Mouse (Mus musculus) CH12.LX (cell line): ENCODE results near the gene Mpst. TPM values are rescaled to one million over a fixed set of nuclear protein-coding genes. Genes with fewer than 3 reads are reported as not detected.

Experiments
- DNase-seq: peaks from one replicate; pipeline ENCODE4 v3.0.0-alpha.2; 2013; ENCODE audit errors: extremely low read depth
- H3K27ac ChIP-seq: 2 replicates; pipeline ENCODE4 v1.5.1; 2012; ENCODE audit warnings: low read depth, mild to moderate bottlenecking, control low read depth, moderate library complexity; ENCODE audit not compliant: insufficient read depth
- H3K27me3 ChIP-seq: replicated peaks from 2 replicates; pipeline ENCODE3; 2012; ENCODE audit warnings: inconsistent platforms
- H3K36me3 ChIP-seq, 2 experiments: replicated peaks in 1 of 2; 2 replicates each; pipeline versions ENCODE3 to v1.6.1; 2012; ENCODE audit warnings: inconsistent platforms in 1 of 2, low read length in 1 of 2, mild to moderate bottlenecking in 1 of 2, mixed read lengths in 1 of 2, moderate library complexity in 1 of 2; ENCODE audit not compliant: control insufficient read depth in 1 of 2, insufficient read depth in 1 of 2
- H3K4me1 ChIP-seq, 2 experiments: 2 replicates each; pipeline ENCODE4 v1.6.1; 2012; ENCODE audit warnings: inconsistent platforms in 1 of 2, moderate library complexity in 1 of 2; ENCODE audit not compliant: insufficient read depth in 2 of 2, control insufficient read depth in 1 of 2
- H3K4me2 ChIP-seq: 2 replicates; pipeline ENCODE4 v1.6.1; 2012; ENCODE audit warnings: low read depth, mild to moderate bottlenecking, control low read depth; ENCODE audit not compliant: poor library complexity, insufficient read depth, severe bottlenecking
- H3K4me3 ChIP-seq, 3 experiments: fragments of 150-350 bp in 1 of 3; sonication (generic) in 1 of 3; replicated peaks in 1 of 3; 2 replicates each; pipeline versions ENCODE3 to v1.5.1; 2011 to 2012; ENCODE audit warnings: low read depth in 2 of 3, low read length in 2 of 3, mild to moderate bottlenecking in 2 of 3, moderate library complexity in 2 of 3, control low read depth in 1 of 3, improper control_type of control experiment in 1 of 3, inconsistent platforms in 1 of 3, mixed read lengths in 1 of 3; ENCODE audit not compliant: poor library complexity in 1 of 3
- H3K79me2 ChIP-seq: replicated peaks from 2 replicates; pipeline ENCODE4 v1.6.1; 2012; ENCODE audit warnings: mild to moderate bottlenecking, moderate library complexity; ENCODE audit not compliant: control insufficient read depth, poor library complexity, insufficient read depth, severe bottlenecking; ENCODE audit errors: extremely low read depth
- H3K9ac ChIP-seq: 2 replicates; pipeline ENCODE4 v1.6.1; 2012; ENCODE audit warnings: low read depth, mild to moderate bottlenecking, control low read depth, moderate library complexity; ENCODE audit not compliant: insufficient read depth
- H3K9me3 ChIP-seq: replicated peaks from 2 replicates; pipeline ENCODE3; 2012; ENCODE audit warnings: low read length, inconsistent platforms, mixed read lengths
- CHD2 ChIP-seq: IDR thresholded peaks from 2 replicates; pipeline ENCODE4 v1.6.1; 2011; ENCODE audit warnings: low read length, improper control_type of control experiment
- ELF1 ChIP-seq: IDR thresholded peaks from 2 replicates; pipeline ENCODE4 v1.6.1; 2014; ENCODE audit warnings: low read depth, mild to moderate bottlenecking, inconsistent platforms, low read length, improper control_type of control experiment
- GABPA ChIP-seq: IDR thresholded peaks from 2 replicates; pipeline ENCODE4 v1.6.1; 2012; ENCODE audit warnings: low read depth, low read length, improper control_type of control experiment, inconsistent platforms; ENCODE audit not compliant: insufficient replicate concordance
- JUND ChIP-seq: conservative IDR thresholded peaks from 2 replicates; pipeline ENCODE4 v1.6.1; 2011; ENCODE audit warnings: low read depth, low read length, improper control_type of control experiment
- MAX ChIP-seq: IDR thresholded peaks from 2 replicates; pipeline ENCODE4 v1.6.1; 2011; ENCODE audit warnings: low read length, improper control_type of control experiment
- MXI1 ChIP-seq: IDR thresholded peaks from 2 replicates; pipeline ENCODE4 v1.6.1; 2011; ENCODE audit warnings: mild to moderate bottlenecking, low read depth, low read length, improper control_type of control experiment
- MYC ChIP-seq: IDR thresholded peaks from 2 replicates; pipeline ENCODE4 v1.6.1; 2011; ENCODE audit warnings: low read depth, mild to moderate bottlenecking, improper control_type of control experiment, low read length
- NRF1 ChIP-seq: IDR thresholded peaks from 2 replicates; pipeline ENCODE4 v1.6.1; 2014; ENCODE audit warnings: low read depth, mild to moderate bottlenecking, inconsistent platforms, low read length, improper control_type of control experiment, moderate library complexity
- POLR2A ChIP-seq: IDR thresholded peaks from 2 replicates; pipeline ENCODE4 v1.6.1; 2011; ENCODE audit warnings: low read depth, mild to moderate bottlenecking, improper control_type of control experiment, low read length
- RAD21 ChIP-seq: IDR thresholded peaks from 2 replicates; pipeline ENCODE4 v1.6.1; 2011; ENCODE audit warnings: low read depth, mild to moderate bottlenecking, low read length, improper control_type of control experiment, moderate library complexity
- RCOR1 ChIP-seq: conservative IDR thresholded peaks from 2 replicates; pipeline ENCODE4 v1.6.1; 2012; ENCODE audit warnings: low read depth, mild to moderate bottlenecking, inconsistent platforms, low read length, improper control_type of control experiment
- TBP ChIP-seq: conservative IDR thresholded peaks from 2 replicates; pipeline ENCODE4 v1.6.1; 2011; ENCODE audit warnings: low read depth, low read length, improper control_type of control experiment
- TCF12 ChIP-seq: IDR thresholded peaks from 2 replicates; pipeline ENCODE4 v1.6.1; 2014; ENCODE audit warnings: low read depth, mild to moderate bottlenecking, inconsistent platforms, low read length, improper control_type of control experiment
- USF1 ChIP-seq: IDR thresholded peaks from 2 replicates; pipeline ENCODE4 v1.6.1; 2014; ENCODE audit warnings: low read depth, mild to moderate bottlenecking, inconsistent platforms, low read length, improper control_type of control experiment
- USF2 ChIP-seq: conservative IDR thresholded peaks from 2 replicates; pipeline ENCODE4 v1.6.1; 2011; ENCODE audit warnings: low read depth, low read length, improper control_type of control experiment
- ZKSCAN1 ChIP-seq: IDR thresholded peaks from 2 replicates; pipeline ENCODE4 v1.6.1; 2012; ENCODE audit warnings: low read depth, inconsistent platforms, low read length, improper control_type of control experiment, borderline replicate concordance
- dilution Hi-C: fragments of 300-500 bp; cut with MboI; formaldehyde crosslinking; loops from 2 replicates; pipeline ENCODE4 v1.14.3; 2020; ENCODE audit warnings: low sequenced_read_pairs; ENCODE audit not compliant: extremely low pct_unique_long_range_greater_than_20kb, extremely low pct_ligation_motif_present
- in situ Hi-C: fragments of 300-500 bp; cut with MboI; formaldehyde crosslinking; loops from 3 replicates; pipeline ENCODE4 v1.14.3; 2019; ENCODE audit warnings: low sequenced_read_pairs, low pct_ligation_motif_present, low pct_unique_long_range_greater_than_20kb, mixed read lengths
- polyA plus RNA-seq: library from polyadenylated mRNA; unstranded; fragments of >175 nt; gene quantifications from 2 replicates; pipeline ENCODE4 v1.2.1, GENCODE M21; 2012; ENCODE audit warnings: low read depth; ENCODE audit not compliant: insufficient read length
- total RNA-seq, 2 experiments: library from RNA; depleted of rRNA; stranded (reverse); fragments of 300-350 nt in 1 of 2; fragments of >200 nt in 1 of 2; gene quantifications; 2 replicates each; pipeline ENCODE4 v1.2.3; 2012 to 2014

Mpst gene
- total and polyA plus RNA-seq, 3 experiments, result 24.4 to 46.3 (median 27.0) TPM

GRCm38 (mm10) chr15:78372796-78373195, 33.4 kb upstream of the Mpst start:
- no peak overlapping the region for H3K4me2 ChIP-seq
- DNase-seq, result no peak
- dilution Hi-C loops, result no loop called here
- no peaks in the 10 kb centered on the region for H3K79me2 ChIP-seq
- no peaks in the 10 kb centered on the region for H3K36me3 ChIP-seq
- no peak overlapping the region for H3K9ac ChIP-seq
- H3K27ac ChIP-seq, result no peak overlapping the region
- H3K27me3 ChIP-seq, result peaks cover 77% of the 10 kb centered on the region
- TF ChIP-seq TCF12 (no peak), USF1 (no peak)
- in situ Hi-C loops, result no loop called here
- H3K9me3 ChIP-seq, result peaks cover 4% of the 10 kb centered on the region
- no peak overlapping the region for H3K4me3 ChIP-seq
- H3K4me1 ChIP-seq, result peaks cover 2 to 9% of the 10 kb centered on the region in 2 experiments; a peak in 3 of 4 replicates

DNA sequence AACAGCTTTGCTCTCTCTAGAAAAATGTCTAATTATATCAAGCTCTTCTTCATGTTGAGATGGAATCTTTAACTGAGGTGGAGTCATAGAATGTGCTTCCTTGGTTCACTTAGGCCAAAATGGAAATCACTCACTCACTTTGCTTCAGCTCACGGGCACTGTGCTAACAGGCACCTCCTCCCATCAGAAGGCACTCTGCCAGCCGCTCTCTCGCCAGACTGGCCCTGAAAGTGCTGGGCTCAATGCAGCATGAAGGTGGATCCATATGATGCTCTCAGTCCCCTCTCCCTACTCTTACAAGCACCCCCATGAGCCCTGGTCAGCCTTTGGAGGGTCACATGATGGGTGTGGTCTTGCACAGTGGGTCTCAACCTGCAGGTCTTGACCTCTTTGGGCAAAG, 32.0 kb upstream of the Mpst start:
- no peaks in the 10 kb centered on the region for H3K4me1 ChIP-seq
- peaks cover 87% of the 10 kb centered on the region for H3K27me3 ChIP-seq
- H3K4me2 ChIP-seq, result no peak overlapping the region
- H3K36me3 ChIP-seq, result no peaks in the 10 kb centered on the region
- dilution Hi-C loops (no loop called here), in situ Hi-C loops (no loop called here)
- no peak overlapping the region for H3K27ac ChIP-seq
- no peak for TF ChIP-seq RAD21
- no peak for TF ChIP-seq GABPA
- no peak for TF ChIP-seq MXI1
- no peak for TF ChIP-seq TBP
- no peak for TF ChIP-seq RCOR1
- TF ChIP-seq ELF1, result no peak
- no peak for TF ChIP-seq NRF1
- no peak for TF ChIP-seq JUND
- no peak for TF ChIP-seq TCF12
- no peak for TF ChIP-seq ZKSCAN1
- DNase-seq, result no peak
- H3K9ac ChIP-seq, result no peak overlapping the region
- H3K9me3 ChIP-seq, result peaks cover 6% of the 10 kb centered on the region
- no peak overlapping the region for H3K4me3 ChIP-seq
- no peaks in the 10 kb centered on the region for H3K79me2 ChIP-seq

DNA sequence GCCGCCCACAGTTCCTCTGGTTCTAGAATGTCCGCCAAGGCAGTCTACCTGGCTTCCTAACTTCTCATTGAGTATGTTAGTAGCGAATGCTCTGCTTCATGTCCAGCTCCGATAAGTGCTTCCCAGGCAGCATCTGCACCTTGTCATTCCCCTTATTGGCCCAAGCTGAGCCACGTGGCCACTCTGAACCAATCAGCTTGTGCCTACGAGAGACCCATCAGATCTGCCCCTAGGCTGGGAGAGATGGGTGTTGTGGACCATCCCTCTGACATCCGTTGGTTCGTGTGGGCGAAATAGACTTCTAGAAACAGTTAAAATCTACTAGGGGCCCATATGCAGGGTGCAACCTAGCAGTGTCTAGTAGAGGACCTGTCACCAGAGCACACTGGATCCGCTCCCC, 28.4 kb upstream of the Mpst start:
- Histone ChIP-seq H3K4me3 (peak overlapping the region in 1 of 3 experiments; percentile 16), H3K27ac (no peak overlapping the region), H3K9ac (peak overlapping the region; percentile 29; the same call in 1 of the 2 replicates), H3K79me2 (no peaks in the 10 kb centered on the region), H3K9me3 (peaks cover 5% of the 10 kb centered on the region), H3K4me2 (peak overlapping the region; percentile 62), H3K36me3 (no peaks in the 10 kb centered on the region), H3K4me1 (no peaks in the 10 kb centered on the region), H3K27me3 (peaks cover 72% of the 10 kb centered on the region)
- dilution Hi-C loops, result no loop called here
- in situ Hi-C loops, result no loop called here
- DNase-seq, result no peak
- TF ChIP-seq CHD2 (no peak), MAX (peak; percentile 93), USF2 (peak; percentile 91), POLR2A (0 out of 2 replicates have a peak, but pooled peaks have one; percentile 15), MYC (no peak), USF1 (peak; percentile 93)
